Mouse (Mus musculus) left cerebral cortex, adult 8-10 months (tissue): ENCODE data around the gene Zfp605. TPM values are rescaled to one million over a fixed set of nuclear protein-coding genes. Genes with fewer than 3 reads are reported as not detected.
A peak's percentile ranks its signal among the peaks of the same experiment; 100 is the strongest.
"Not testable (repeated sequence)": the region's sequence is repeated elsewhere in the genome, so short reads cannot be mapped to it uniquely, and the experiment has no call there.

Experiments used
- DNase-seq, 2 experiments: peaks; one replicate each; pipeline ENCODE4 v3.0.0; 2022; ENCODE audit warnings: low spot score in 2 of 2
- total RNA-seq, 4 experiments: library from RNA; stranded (reverse); gene quantifications; 2 replicates each; pipeline ENCODE4 v1.2.4; 2022

The Zfp605 gene
- total RNA-seq, 4 experiments from 2014 or later, result 15.0 to 19.2 (median 16.1) TPM

DNA sequence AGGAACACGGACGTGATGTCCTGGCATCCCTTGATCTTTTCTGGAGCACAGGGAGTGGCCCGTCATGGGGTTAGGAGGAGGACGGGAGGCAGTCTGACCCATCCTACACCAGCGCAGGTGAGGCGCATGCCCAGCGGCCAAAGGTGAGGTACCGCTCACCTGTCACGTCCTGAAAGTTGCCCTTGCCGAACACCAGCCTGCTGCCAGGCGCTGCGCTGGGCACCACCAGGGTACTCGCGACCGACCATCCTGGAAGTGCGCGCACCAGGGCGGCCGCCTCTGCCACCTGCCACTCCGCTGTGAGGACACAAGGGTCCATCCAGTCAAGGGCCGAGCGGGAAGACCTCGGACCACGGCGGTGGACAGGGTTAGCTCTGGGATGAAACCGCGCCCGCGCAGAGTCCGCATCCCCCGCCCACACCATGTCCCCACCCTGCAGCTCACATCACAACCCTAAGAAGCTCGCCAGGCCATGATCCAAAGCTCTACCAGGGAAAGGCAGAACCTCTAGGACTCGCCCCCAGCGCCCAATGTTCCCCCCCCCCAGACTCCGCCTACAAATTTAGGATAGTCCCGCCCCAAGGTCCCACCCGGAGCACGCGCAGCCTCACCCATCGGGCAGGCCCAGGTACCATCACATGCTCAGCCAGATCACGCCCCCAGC, 2.9 kb upstream of the Zfp605 start:
- peak; percentile 22 to 59 for DNase-seq

DNA sequence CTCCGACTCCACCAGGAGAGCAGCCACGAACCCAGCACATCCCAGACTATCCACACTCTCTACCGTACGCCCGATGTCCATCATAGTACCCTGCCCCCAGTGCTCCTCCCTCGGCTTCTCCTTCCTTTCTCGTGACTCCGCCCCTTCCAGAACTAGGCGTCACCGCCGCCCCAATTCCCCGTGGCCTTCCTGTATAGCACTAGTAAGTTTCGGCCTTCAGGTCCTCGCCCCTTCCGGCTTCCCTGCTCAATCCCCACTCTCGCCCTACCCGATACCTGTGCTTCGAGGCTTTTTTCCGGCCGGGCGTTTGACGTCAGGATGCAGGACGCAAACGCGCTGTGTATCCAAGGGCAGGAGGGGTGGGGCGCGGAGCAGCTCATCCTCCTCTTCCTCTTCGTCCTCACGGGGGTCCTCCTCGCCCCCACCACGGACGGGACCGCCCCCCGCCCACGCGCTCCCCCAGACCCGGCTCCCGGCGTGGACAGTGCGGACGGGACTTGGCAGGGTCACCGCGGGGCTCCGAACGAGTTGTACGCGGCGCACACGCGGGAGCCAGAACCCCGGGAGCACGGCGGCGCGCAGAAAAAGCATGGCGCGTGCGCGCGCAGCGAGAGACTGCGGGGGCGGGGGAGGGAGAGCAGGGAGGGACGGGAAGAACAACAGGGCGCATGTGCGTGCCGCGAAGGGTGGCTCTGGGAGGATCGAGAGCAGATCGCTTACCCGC, 2.1 kb upstream of the Zfp605 start, which contains the start of gene Gtpbp6:
Gene Gtpbp6 (minus strand): TSS at position 617 of the 724 bp plus-strand sequence.
- peak; percentile 85 to 96 for DNase-seq

DNA sequence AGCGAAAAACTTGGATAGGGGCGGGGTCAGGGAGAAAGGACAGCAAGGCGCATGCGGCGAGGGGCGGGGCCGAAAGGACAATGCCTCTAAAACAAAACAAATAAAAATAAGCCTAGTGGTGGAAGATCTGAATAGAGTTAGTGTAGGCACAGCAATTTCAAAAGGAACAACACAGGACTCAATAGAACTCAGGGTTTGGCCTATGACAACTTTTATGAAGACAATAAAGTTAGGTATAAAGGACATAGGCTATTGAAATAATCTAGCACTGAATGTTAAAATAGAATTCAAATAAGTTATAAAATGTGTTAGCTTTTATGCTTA, 1.6 kb upstream of the Zfp605 start:
- no peak for DNase-seq

DNA sequence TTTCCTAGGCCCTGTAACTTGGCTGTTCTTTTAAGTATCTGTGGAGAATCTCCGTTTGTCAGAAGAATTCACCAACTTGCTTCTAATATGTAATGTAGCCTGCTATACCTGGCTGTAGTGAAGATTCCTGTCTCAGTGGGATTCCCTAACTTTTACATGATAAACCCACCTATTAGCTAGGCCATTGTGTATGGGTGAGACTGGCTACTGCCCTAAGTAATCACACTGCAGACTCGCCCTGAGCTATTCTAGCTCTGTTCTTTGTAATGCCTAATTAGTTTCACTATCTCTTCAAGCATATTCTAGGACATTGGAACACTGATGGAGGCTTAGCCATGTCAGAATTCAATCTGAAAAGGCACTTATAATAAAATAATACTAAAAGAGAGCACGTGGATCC, 12.5 kb downstream of the Zfp605 start:
- not testable (repeated sequence) for DNase-seq

DNA sequence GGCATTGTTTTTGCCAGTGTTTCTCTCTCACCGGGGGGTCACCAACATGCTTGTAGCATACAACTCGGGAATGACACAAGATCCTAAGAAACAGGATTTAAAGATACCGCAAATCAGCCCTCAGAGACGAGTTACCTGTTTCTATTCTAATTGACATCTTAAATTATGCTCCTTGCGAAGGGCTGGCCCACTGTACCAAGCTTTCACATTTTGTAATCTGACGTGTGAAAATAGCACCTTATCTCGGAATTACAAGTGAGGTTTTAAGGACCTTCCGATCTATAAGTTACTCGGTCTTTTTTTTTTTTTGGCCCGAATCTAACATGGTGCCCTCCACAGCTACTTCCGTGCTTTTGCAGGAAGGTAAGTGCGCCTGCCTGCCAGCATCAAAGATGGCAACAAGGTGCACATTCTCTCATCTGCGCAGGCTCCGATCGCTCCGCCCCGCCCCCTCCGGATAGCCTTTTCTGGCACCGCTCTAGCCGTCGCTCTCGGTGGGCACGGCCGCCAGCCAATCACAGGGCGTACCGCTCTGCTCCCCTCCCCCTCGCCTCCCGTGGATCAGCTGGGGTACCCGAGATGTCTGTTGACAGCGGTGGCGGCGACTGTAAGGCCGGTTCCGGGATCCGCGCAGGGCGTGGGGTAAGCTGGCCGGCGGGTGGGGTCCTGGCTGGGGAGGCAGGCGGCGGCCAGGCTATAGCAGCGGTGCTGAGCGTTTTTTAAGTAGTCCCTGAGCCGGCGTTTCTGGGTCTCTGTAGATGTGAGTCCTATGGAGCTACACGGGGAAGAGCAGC, 25.6 kb downstream of the Zfp605 start, which contains the start of gene Chfr:
Gene Chfr (plus strand): TSS at position 550 of the 794 bp plus-strand sequence.
- peak; percentile 97 to 99 for DNase-seq

DNA sequence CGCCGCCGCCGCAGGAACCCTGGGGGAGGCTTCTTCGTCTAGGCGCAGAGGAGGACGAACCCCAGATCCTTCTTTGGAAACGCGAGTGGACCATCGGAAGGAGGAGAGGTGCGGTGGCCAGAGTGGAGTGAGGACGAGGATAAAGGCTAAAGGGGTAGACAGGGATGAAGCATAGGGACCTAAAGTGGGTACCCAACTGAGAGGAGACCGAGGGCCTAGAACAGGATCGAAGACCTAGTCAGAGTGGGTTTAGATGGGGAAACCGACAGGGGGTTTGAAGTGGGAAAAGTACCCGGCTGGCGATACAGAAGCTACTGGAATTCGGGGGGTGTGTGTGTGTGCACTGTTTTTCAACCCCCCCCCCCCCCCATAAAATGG, 26.2 kb downstream of the Zfp605 start:
- DNase-seq, result no peak

DNA sequence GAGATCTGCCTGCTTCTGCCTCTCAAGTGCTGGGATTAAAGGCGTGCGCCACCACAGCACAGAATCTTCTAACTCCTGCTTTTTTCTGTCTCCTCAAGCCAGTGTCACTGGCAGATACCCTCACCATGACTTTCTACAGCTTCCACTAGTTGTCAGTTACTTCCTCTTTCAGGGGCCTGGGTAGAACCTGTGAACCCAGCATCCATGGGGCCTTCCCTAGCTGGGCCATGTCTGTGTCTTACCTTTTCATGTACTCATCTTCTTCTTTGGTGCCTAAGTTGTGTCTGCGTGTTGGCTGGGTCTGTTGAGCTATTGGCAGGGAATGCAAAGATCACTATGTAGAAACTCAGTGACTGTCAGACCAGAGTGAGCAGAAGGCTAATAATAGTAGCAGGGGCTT, 27.9 kb downstream of the Zfp605 start:
- no peak for DNase-seq

DNA sequence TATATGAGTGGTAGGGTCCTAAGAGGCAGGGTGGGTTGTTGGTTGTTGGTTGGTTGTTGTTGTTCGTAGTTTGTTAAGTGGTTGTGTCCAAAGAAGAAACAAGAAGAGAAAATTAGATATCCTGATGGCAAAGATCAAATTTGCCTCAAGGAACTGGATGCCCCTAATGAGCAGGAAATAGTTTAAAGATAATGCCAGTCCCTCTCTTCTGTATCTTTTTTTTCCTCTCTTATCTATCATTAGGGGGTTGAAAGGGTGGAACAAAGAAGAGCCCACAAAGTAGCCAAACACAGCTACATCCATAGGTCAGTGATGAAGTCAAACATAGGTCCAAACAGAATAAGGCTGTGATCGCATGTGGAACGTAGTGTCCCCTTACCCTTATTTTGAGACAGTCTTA, 29.4 kb downstream of the Zfp605 start:
- no peak for DNase-seq

DNA sequence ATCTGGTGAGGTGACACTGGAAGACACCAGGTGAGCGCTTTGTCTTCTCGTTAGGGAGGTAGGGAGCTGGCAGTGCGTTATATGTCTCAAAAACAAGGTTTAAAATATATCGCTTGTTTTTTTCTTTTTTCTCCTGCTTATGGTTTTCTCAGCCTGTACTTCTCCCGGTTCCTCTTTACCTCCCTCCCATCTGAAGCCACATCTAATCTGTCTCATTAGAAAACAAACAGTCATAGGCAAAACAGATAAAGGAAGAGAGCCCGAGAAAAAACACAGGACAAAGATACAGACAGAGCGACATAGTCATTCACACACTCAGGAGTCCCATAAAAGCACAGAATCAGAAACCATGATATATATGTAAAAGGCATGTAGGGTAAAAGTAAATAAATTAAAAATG, 30.5 kb downstream of the Zfp605 start:
- no peak for DNase-seq

DNA sequence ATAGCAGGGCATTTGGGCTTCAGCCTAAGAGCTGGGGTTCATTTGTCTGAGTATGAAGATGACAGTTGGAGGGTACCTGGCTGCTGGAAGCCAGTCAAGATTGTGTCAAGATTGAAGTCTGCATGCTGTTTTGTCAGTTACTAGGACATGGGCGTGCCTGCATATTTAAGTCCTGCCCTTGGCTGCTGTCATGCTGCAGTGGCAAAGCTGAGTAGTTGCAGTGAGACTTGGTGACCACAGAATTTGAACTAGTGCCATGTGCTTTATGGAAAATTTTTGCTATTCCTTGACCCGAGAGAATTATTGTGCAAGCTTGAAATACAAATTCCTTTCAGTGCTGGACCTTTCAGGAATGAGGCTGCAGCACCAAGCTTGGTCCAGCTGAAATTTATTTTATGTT, 32.4 kb downstream of the Zfp605 start:
- DNase-seq, result no peak

DNA sequence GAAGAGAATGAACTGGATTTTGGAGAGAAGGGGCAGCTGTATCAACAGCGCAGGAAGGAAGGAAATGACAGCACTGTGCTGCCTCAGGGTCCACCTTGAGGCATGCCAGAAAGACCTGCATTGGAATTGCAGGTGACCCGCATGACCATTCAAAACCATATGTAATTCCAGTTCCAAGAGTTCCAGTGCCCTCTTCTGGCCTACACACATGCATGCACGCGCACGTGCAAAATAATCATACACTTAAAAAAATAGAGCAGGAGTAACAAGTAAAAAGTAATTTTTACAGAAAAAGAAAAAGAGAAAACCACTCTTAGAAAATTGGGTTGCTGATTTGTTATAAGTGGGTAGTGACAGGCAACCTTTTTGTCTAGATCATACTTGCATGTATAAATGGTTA, 33.1 kb downstream of the Zfp605 start:
- DNase-seq, result no peak

DNA sequence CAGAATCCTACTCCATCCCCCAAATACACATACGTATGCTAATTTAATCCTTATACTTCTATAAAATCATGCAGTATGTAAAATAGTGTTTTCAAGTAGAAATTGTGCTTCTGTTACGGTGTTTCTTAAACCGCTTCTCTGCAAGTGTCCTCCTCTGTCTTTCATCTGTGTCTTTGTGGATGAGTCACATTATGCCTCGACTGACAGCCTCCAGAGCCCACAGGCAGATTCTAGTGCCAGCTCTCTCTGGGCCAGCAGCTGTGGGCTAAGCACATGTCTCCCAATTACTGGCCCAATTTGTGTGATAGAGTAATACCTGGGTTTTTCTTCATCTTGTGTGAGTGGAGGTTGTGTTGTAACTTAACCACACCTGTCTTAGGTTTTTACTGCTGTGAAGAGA, 59.5 kb downstream of the Zfp605 start:
- DNase-seq, result no peak

DNA sequence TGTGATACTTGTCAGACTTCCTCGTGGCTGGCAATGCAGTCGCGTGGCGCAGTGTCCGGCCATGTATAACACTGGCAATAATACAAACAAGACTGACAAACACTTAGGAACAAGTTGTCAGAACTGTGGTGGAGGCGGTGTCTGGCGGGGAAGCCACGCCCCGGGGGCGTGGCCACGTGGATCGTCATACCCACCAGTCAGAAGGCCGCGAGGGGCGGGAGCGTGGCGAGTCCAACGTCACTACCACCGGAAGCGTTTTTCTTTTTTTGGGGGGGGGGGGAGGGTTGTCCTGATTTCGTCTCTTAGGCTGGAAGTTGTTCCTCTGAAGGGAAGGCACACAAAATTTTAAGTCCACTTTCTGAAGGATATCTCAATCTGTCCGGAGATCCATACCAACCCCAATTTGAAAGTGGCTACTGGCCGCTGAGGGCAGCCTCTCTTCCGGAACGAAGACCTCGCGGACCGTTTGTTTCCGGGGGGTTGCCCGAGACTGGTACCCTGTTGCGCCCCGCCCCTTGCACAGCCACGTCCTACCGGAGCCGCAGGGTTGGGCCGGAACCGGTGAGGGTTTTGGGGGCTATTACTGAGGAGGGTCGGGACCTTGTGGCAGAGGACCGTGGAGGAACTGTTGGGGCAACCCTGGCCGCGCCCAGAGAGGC, 66.6 kb downstream of the Zfp605 start, which contains the start of gene Golga3:
Gene Golga3 (plus strand): TSS at position 340 of the 659 bp plus-strand sequence.
- peak; percentile 81 to 94 for DNase-seq

DNA sequence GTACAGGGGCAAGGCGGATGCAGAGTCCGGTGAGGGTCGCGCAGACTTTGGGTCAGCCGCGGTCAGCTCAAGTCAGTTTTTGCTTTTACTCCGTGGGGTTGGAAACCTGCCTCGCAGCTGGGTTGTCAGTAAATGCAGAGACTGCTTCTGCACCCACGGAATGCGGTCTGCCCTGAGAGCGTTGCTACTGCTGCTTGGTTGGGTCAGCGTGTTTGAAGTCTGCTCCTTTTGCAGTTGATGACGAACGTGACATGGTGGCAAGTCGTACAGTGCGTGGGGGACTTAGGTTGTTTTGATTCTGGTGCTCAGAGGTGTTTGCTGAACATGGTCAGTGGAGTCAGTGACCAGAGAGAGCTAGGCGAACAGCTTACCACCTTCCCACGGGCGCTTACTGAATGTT, 67.1 kb downstream of the Zfp605 start:
- DNase-seq, result no peak

DNA sequence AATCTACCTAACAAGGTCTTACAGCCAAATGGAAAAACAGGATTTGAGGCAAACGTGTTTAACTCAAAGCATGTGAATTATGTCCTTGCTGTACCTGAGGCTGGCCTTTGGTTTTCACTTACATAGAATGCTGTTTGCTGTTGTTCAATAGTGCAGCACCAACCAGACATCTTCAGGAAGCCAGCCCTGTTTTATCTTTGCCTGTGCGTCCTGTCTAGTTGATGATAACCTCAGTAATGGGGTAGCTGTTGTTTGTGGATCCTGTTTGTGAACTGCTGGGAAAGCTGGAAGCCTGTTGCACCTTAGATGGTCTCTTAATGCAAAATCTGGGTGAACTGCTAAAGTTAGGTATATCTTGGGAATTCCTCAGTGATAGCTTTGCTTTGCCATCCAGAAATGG, 68.7 kb downstream of the Zfp605 start:
- DNase-seq, result no peak

Other genes with a start within 250 kb of the Zfp605 start
- 10 to 100 TPM; 33.3 to 38.4 (median 35.7) TPM for gene Gm15446, start 186.7 kb upstream of the Zfp605 start, total RNA-seq
- 10 to 100 TPM; 44.6 to 51.9 (median 47.2) TPM for gene Zfp932, start 113.6 kb upstream of the Zfp605 start, total RNA-seq
- 10 to 100 TPM; 13.0 to 14.4 (median 13.9) TPM for gene Gm17655, start 37.6 kb upstream of the Zfp605 start, total RNA-seq
- gene Gm35315, start 15.7 kb upstream of the Zfp605 start, total RNA-seq, result 1 to 10 TPM in 2 of 4 experiments, under 1 TPM in 2; 0.61 to 2.1 (median 1.2) TPM
- 10 to 100 TPM; 10.2 to 15.1 (median 14.1) TPM for gene Plcxd1, start 10.1 kb upstream of the Zfp605 start, total RNA-seq
- gene Gtpbp6, start 1.9 kb upstream of the Zfp605 start, total RNA-seq, result 10 to 100 TPM; 67.3 to 88.7 (median 83.2) TPM
- gene Chfr, start 25.8 kb downstream of the Zfp605 start, total RNA-seq, result 10 to 100 TPM; 41.8 to 50.5 (median 45.1) TPM
- 10 to 100 TPM; 46.4 to 48.0 (median 46.5) TPM for gene Golga3, start 66.6 kb downstream of the Zfp605 start, total RNA-seq
- 10 to 100 TPM; 34.5 to 42.7 (median 37.8) TPM for gene Ankle2, start 120.9 kb downstream of the Zfp605 start, total RNA-seq
- 10 to 100 TPM; 50.0 to 60.1 (median 52.8) TPM for gene Pgam5, start 159.8 kb downstream of the Zfp605 start, total RNA-seq
- gene Pxmp2, start 176.1 kb downstream of the Zfp605 start, total RNA-seq, result 10 to 100 TPM in 1 of 4 experiments, 1 to 10 TPM in 3; 6.8 to 10.8 (median 8.8) TPM
- 1 to 10 TPM; 1.4 to 2.4 (median 1.9) TPM for gene Pole, start 176.2 kb downstream of the Zfp605 start, total RNA-seq
- gene P2rx2, start 233.1 kb downstream of the Zfp605 start, total RNA-seq, result under 1 TPM in 1 of 4 experiments, not detected in 3; 0.32 TPM
- gene Lrcol1, start 234.6 kb downstream of the Zfp605 start, total RNA-seq, result not detected